Mouse (Mus musculus): Measurements from ENCODE around the gene Gm28490.
"Not testable (repeated sequence)": the region's sequence is repeated elsewhere in the genome, so short reads cannot be mapped to it uniquely, and the experiment has no call there.

The Gm28490 gene

GRCm38 (mm10) chrY:31634656-31635055 is at the start of gene Gm28490:
Gene Gm28490 (minus strand): TSS chrY:31634756.
- DNase-seq (ENCODE audit: low read depth): not testable (repeated sequence)

Measured in naive thymus-derived CD4-positive, alpha-beta T cell, adult 2 months (primary cell).